Mouse (Mus musculus) stomach, postnatal 0 days (tissue): ENCODE results near the gene Ogdh.

Experiments used
- CTCF ChIP-seq: IDR thresholded peaks from 2 replicates; pipeline ENCODE4 v1.5.1; 2016; ENCODE audit warnings: antibody characterized with exemption, low read depth, mild to moderate bottlenecking, moderate library complexity
- EP300 ChIP-seq: optimal IDR thresholded peaks from 2 replicates; pipeline ENCODE3; 2016; ENCODE audit warnings: antibody characterized with exemption

DNA sequence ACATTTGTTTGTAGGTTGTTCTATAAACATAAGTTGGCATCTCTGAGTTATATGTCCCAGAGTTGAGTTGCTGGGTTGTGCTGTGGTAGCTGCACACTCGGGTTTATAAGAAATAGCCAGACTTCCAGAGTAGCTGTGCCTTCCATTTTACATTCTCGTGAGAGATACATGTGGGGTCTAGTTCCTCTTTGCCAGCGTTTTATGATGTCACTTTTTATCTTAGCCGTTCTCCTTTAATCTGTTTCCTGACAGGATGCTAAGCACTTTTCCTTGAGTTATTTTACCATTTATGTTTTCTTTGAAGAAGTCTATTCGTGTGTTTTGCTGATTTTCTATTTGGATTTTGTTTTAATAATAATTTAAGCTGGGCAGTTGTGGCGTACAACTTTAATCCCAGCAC, 101.4 kb downstream of the Ogdh start:
- TF ChIP-seq EP300 = no peak
- TF ChIP-seq CTCF = no peak
